11 mouse cellular contexts compared by ENCODE assay signal in genomic region chr10:81299585-81300351, GRCm38 (mm10). TPM values are rescaled to one million over a fixed set of nuclear protein-coding genes. Genes with fewer than 3 reads are reported as not detected.
DNase-seq lines count a peak whose midpoint lies in the region; ATAC-seq and TF ChIP-seq lines count a peak whose summit lies in the region.
"Had no signal": no experiment of that assay in that cellular context is flagged by ENCODE, and none has a peak within 500 bp of the region (broad histone marks: within the 10 kb centered on the region; RNA-seq: fewer than 3 reads in every experiment).

No protein-coding gene starts in this region.

- no peak overlapping the region for H3K4me2 ChIP-seq in lung, postnatal 0 days (replicated peaks; ENCODE audit: low read depth, low read length)
- H3K4me2 ChIP-seq in neural tube, embryonic 15.5 days, result no peak overlapping the region

- DNase-seq in cerebellum, adult 9-11 months, result peak; percentile 60
- DNase-seq in lung, postnatal 0 days (ENCODE audit: low spot score), result no peak
- no peak for DNase-seq in lung, adult 2 months
- DNase-seq in kidney, adult 8-10 months, result peak; percentile 75 to 79
- DNase-seq in frontal cortex, postnatal 36 days (ENCODE audit: low spot score in 2 of 2), result no peak
- DNase-seq in adrenal gland, postnatal 36 days, result no peak

- no peak for TF ChIP-seq CTCF in lung, postnatal 0 days (IDR thresholded peaks at IDR 0.05)
- TF ChIP-seq CTCF in lung, adult 2 months (IDR thresholded peaks at IDR 0.05; ENCODE audit: insufficient read depth, low read length), result no peak

- H3K4me1 ChIP-seq in lung, postnatal 0 days (ENCODE audit: insufficient read depth, low read depth, low read length), result peaks cover 24% of the 10 kb centered on the region
- H3K4me1 ChIP-seq in lung, adult 2 months (ENCODE audit: control insufficient read depth, insufficient read depth, low read length), result peaks cover 52% of the 10 kb centered on the region
- H3K4me1 ChIP-seq in neural tube, embryonic 15.5 days, result peaks cover 58% of the 10 kb centered on the region

- ATAC-seq in cerebellum, adult (ENCODE audit: insufficient number of reproducible peaks, low FRiP score, low TSS enrichment), result no peak
- no peak for ATAC-seq in lung, postnatal 0 days
- no peak for ATAC-seq in neural tube, embryonic 15.5 days (ENCODE audit: low FRiP score)

- H3K27ac ChIP-seq in lung, postnatal 0 days (ENCODE audit: low read length), result 0 out of 2 replicates have a peak overlapping the region, but pooled peaks have one; percentile 26
- H3K27ac ChIP-seq in neural tube, embryonic 15.5 days (replicated peaks), result no peak overlapping the region

- H3K27me3 ChIP-seq in lung, postnatal 0 days (replicated peaks; ENCODE audit: insufficient read depth, low read length), result no peaks in the 10 kb centered on the region
- no peaks in the 10 kb centered on the region for H3K27me3 ChIP-seq in neural tube, embryonic 15.5 days (replicated peaks)

- no peaks in the 10 kb centered on the region for H3K9me3 ChIP-seq in lung, postnatal 0 days (ENCODE audit: low read length)
- no peaks in the 10 kb centered on the region for H3K9me3 ChIP-seq in neural tube, embryonic 15.5 days (replicated peaks)

- H3K9ac ChIP-seq in lung, postnatal 0 days (replicated peaks; ENCODE audit: low read depth), result no peak overlapping the region
- H3K9ac ChIP-seq in neural tube, embryonic 15.5 days (replicated peaks), result 0 out of 2 replicates have a peak overlapping the region, but pooled peaks have one; percentile 3

- H3K36me3 ChIP-seq in lung, postnatal 0 days (ENCODE audit: insufficient read depth, low read length), result no peaks in the 10 kb centered on the region
- H3K36me3 ChIP-seq in neural tube, embryonic 15.5 days, result no peaks in the 10 kb centered on the region

- TF ChIP-seq POLR2A in lung, adult 2 months (IDR thresholded peaks at IDR 0.05; ENCODE audit: borderline replicate concordance, extremely low read depth, low read depth, low read length), result no peak

- H3K4me3 ChIP-seq in lung, postnatal 0 days (ENCODE audit: low read depth, low read length), result no peak overlapping the region
- no peak overlapping the region for H3K4me3 ChIP-seq in lung, adult 2 months (replicated peaks; ENCODE audit: extremely low read depth, low read depth, low read length)
- H3K4me3 ChIP-seq in neural tube, embryonic 15.5 days (replicated peaks), result no peak overlapping the region

- 83% methylated on average over 14 of the region's 14 CpGs for WGBS in lung, postnatal 0 days
- WGBS in lung, adult 2 months, result 75% methylated on average over 14 of the region's 14 CpGs
- 91% methylated on average over 14 of the region's 14 CpGs for WGBS in neural tube, embryonic 15.5 days

- no peak for TF ChIP-seq EP300 in lung, postnatal 0 days (IDR thresholded peaks at IDR 0.05)

RNA-seq across cellular contexts. Expression of gene Pip5k1c, which starts 7.0 kb away (rescaled TPM):
- polyA plus RNA-seq in lung, postnatal 0 days (2015; fragmentation: Nextera tagmentation; extraction: Ambion mirVana), result 31.2 and 32.4 TPM in 2 replicates
- 103 and 104 TPM in 2 replicates for polyA plus RNA-seq in lung, adult 2 months (2012; rRNA removed)
- 116 and 124 TPM in 2 replicates for polyA plus RNA-seq in neural tube, embryonic 15.5 days (2015; fragmentation: Nextera tagmentation; extraction: Ambion mirVana)
- total RNA-seq in adrenal gland, postnatal 36 days (2021), result 10 to 100 TPM; 37.2 to 40.9 TPM

RNA-seq across cellular contexts. Expression of gene Tjp3, which starts 8.4 kb away (rescaled TPM):
- 24.1 and 30.8 TPM in 2 replicates for polyA plus RNA-seq in lung, postnatal 0 days (2015; fragmentation: Nextera tagmentation; extraction: Ambion mirVana)
- 27.6 and 27.7 TPM in 2 replicates for polyA plus RNA-seq in lung, adult 2 months (2012; rRNA removed)
- polyA plus RNA-seq in neural tube, embryonic 15.5 days (2015; fragmentation: Nextera tagmentation; extraction: Ambion mirVana), result 4.1 and 7.9 TPM in 2 replicates
- total RNA-seq in adrenal gland, postnatal 36 days (2021), result under 1 TPM; 0.23 to 0.26 TPM
- total RNA-seq: gastrocnemius, adult 8-10 months had no signal
- polyA plus RNA-seq: C2C12 had no signal

RNA-seq across cellular contexts. Expression of gene Cactin, which starts 21.1 kb away (rescaled TPM):
- polyA plus RNA-seq in lung, postnatal 0 days (2015; fragmentation: Nextera tagmentation; extraction: Ambion mirVana), result 20.3 and 23.0 TPM in 2 replicates
- polyA plus RNA-seq in lung, adult 2 months (2012; rRNA removed), result 30.5 and 36.7 TPM in 2 replicates
- polyA plus RNA-seq in neural tube, embryonic 15.5 days (2015; fragmentation: Nextera tagmentation; extraction: Ambion mirVana), result 27.8 and 34.0 TPM in 2 replicates
- total RNA-seq in adrenal gland, postnatal 36 days (2021), result 10 to 100 TPM; 37.9 to 39.1 TPM

RNA-seq across cellular contexts. Expression of gene Tbxa2r, which starts 28.8 kb away (rescaled TPM):
- polyA plus RNA-seq in lung, postnatal 0 days (2015; fragmentation: Nextera tagmentation; extraction: Ambion mirVana), result 19.6 and 28.4 TPM in 2 replicates
- polyA plus RNA-seq in lung, adult 2 months (2012; rRNA removed), result 39.9 and 44.0 TPM in 2 replicates
- 5.5 and 11.4 TPM in 2 replicates for polyA plus RNA-seq in neural tube, embryonic 15.5 days (2015; fragmentation: Nextera tagmentation; extraction: Ambion mirVana)
- total RNA-seq in adrenal gland, postnatal 36 days (2021), result 10 to 100 TPM; 53.2 to 53.9 TPM
- total RNA-seq: monocyte, adult 5-6 weeks had no signal

RNA-seq across cellular contexts. Expression of gene Apba3, which starts 33.0 kb away (rescaled TPM):
- polyA plus RNA-seq in lung, postnatal 0 days (2015; fragmentation: Nextera tagmentation; extraction: Ambion mirVana), result 47.9 and 49.4 TPM in 2 replicates
- 86.4 and 104 TPM in 2 replicates for polyA plus RNA-seq in lung, adult 2 months (2012; rRNA removed)
- 38.0 and 39.1 TPM in 2 replicates for polyA plus RNA-seq in neural tube, embryonic 15.5 days (2015; fragmentation: Nextera tagmentation; extraction: Ambion mirVana)
- 100 to 1,000 TPM in 1 of 2 experiments, 10 to 100 TPM in 1; 78.8 to 109 TPM for total RNA-seq in adrenal gland, postnatal 36 days (2021)

Comparison
In these comparisons a context has a peak if more than half of its experiments do, and no peak if none do; other contexts are left out.
1. DNase-seq: peak in cerebellum, adult 9-11 months (single experiment) and kidney, adult 8-10 months (2 of 2); none in lung, postnatal 0 days (single experiment), lung, adult 2 months (single experiment), frontal cortex, postnatal 36 days (0 of 2) and adrenal gland, postnatal 36 days (0 of 2).